Mouse (Mus musculus): ENCODE measurements around the gene Zcchc24. TPM values are rescaled to one million over a fixed set of nuclear protein-coding genes. Genes with fewer than 3 reads are reported as not detected.

Zcchc24 gene
- polyA plus RNA-seq, 1 experiment, result 12.4 TPM

GRCm38 (mm10) chr14:25780601-25781000 lies 11.8 kb upstream of the Zcchc24 start:
- no peaks in the 10 kb centered on the region for H3K36me3 ChIP-seq (ENCODE audit: control insufficient read depth, insufficient read depth, low read length)
- H3K27ac ChIP-seq (ENCODE audit: insufficient read depth, low read depth, low read length), result no peak overlapping the region
- 79% methylated on average over 11 of the region's 11 CpGs for WGBS
- no peak for DNase-seq
- H3K4me3 ChIP-seq (ENCODE audit: insufficient read depth, low read depth, low read length), result no peak overlapping the region
- TF ChIP-seq POLR2A (IDR thresholded peaks at IDR 0.05; ENCODE audit: low read depth, low read length) (no peak), CTCF (conservative IDR thresholded peaks at IDR 0.05; ENCODE audit: insufficient read depth, insufficient read length, low read depth, low read length) (no peak)
- H3K27me3 ChIP-seq (replicated peaks; ENCODE audit: control insufficient read depth, insufficient read depth, low read length), result no peaks in the 10 kb centered on the region
- no peaks in the 10 kb centered on the region for H3K4me1 ChIP-seq (ENCODE audit: control insufficient read depth, insufficient read depth, low read length)

GRCm38 (mm10) chr14:25776294-25776693 lies 7.5 kb upstream of the Zcchc24 start:
- Histone ChIP-seq H3K4me3 (ENCODE audit: insufficient read depth, low read depth, low read length) (no peak overlapping the region), H3K4me1 (ENCODE audit: control insufficient read depth, insufficient read depth, low read length) (no peaks in the 10 kb centered on the region), H3K27me3 (replicated peaks; ENCODE audit: control insufficient read depth, insufficient read depth, low read length) (no peaks in the 10 kb centered on the region), H3K36me3 (ENCODE audit: control insufficient read depth, insufficient read depth, low read length) (no peaks in the 10 kb centered on the region), H3K27ac (ENCODE audit: insufficient read depth, low read depth, low read length) (no peak overlapping the region)
- WGBS, result 84% methylated on average over 6 of the region's 6 CpGs
- TF ChIP-seq POLR2A (IDR thresholded peaks at IDR 0.05; ENCODE audit: low read depth, low read length), result no peak
- no peak for TF ChIP-seq CTCF (conservative IDR thresholded peaks at IDR 0.05; ENCODE audit: insufficient read depth, insufficient read length, low read depth, low read length)
- DNase-seq, result no peak

GRCm38 (mm10) chr14:25774100-25774499 lies 5.3 kb upstream of the Zcchc24 start:
- 46% methylated on average over 5 of the region's 5 CpGs for WGBS
- DNase-seq, result no peak
- H3K4me3 ChIP-seq (ENCODE audit: insufficient read depth, low read depth, low read length), result no peak overlapping the region
- H3K27me3 ChIP-seq (replicated peaks; ENCODE audit: control insufficient read depth, insufficient read depth, low read length), result no peaks in the 10 kb centered on the region
- no peak for TF ChIP-seq CTCF (conservative IDR thresholded peaks at IDR 0.05; ENCODE audit: insufficient read depth, insufficient read length, low read depth, low read length)
- no peak for TF ChIP-seq POLR2A (IDR thresholded peaks at IDR 0.05; ENCODE audit: low read depth, low read length)
- H3K4me1 ChIP-seq (ENCODE audit: control insufficient read depth, insufficient read depth, low read length), result no peaks in the 10 kb centered on the region
- H3K27ac ChIP-seq (ENCODE audit: insufficient read depth, low read depth, low read length), result no peak overlapping the region
- no peaks in the 10 kb centered on the region for H3K36me3 ChIP-seq (ENCODE audit: control insufficient read depth, insufficient read depth, low read length)

GRCm38 (mm10) chr14:25773039-25773438 lies 4.2 kb upstream of the Zcchc24 start:
- Histone ChIP-seq H3K27me3 (replicated peaks; ENCODE audit: control insufficient read depth, insufficient read depth, low read length) (no peaks in the 10 kb centered on the region), H3K27ac (ENCODE audit: insufficient read depth, low read depth, low read length) (no peak overlapping the region), H3K36me3 (ENCODE audit: control insufficient read depth, insufficient read depth, low read length) (no peaks in the 10 kb centered on the region), H3K4me1 (ENCODE audit: control insufficient read depth, insufficient read depth, low read length) (no peaks in the 10 kb centered on the region), H3K4me3 (ENCODE audit: insufficient read depth, low read depth, low read length) (no peak overlapping the region)
- DNase-seq, result no peak
- 60% methylated on average over 4 of the region's 4 CpGs for WGBS
- TF ChIP-seq CTCF (conservative IDR thresholded peaks at IDR 0.05; ENCODE audit: insufficient read depth, insufficient read length, low read depth, low read length) (no peak), POLR2A (IDR thresholded peaks at IDR 0.05; ENCODE audit: low read depth, low read length) (no peak)

GRCm38 (mm10) chr14:25769626-25770306 lies 927 bp upstream of the Zcchc24 start:
- WGBS, result 61% methylated on average over 8 of the region's 8 CpGs
- Histone ChIP-seq H3K27ac (ENCODE audit: insufficient read depth, low read depth, low read length) (no peak overlapping the region), H3K4me1 (ENCODE audit: control insufficient read depth, insufficient read depth, low read length) (no peaks in the 10 kb centered on the region)

GRCm38 (mm10) chr14:25768261-25768893 lies 462 bp downstream of the Zcchc24 start:
- 2% methylated on average over 50 of the region's 50 CpGs for WGBS
- Histone ChIP-seq H3K4me1 (ENCODE audit: control insufficient read depth, insufficient read depth, low read length) (no peaks in the 10 kb centered on the region), H3K4me3 (ENCODE audit: insufficient read depth, low read depth, low read length) (peak overlapping the region; percentile 77), H3K27ac (ENCODE audit: insufficient read depth, low read depth, low read length) (no peak overlapping the region), H3K27me3 (replicated peaks; ENCODE audit: control insufficient read depth, insufficient read depth, low read length) (no peaks in the 10 kb centered on the region), H3K36me3 (ENCODE audit: control insufficient read depth, insufficient read depth, low read length) (no peaks in the 10 kb centered on the region)
- peak; percentile 34 for DNase-seq
- no peak for TF ChIP-seq POLR2A (IDR thresholded peaks at IDR 0.05; ENCODE audit: low read depth, low read length)
- no peak for TF ChIP-seq CTCF (conservative IDR thresholded peaks at IDR 0.05; ENCODE audit: insufficient read depth, insufficient read length, low read depth, low read length)

More at GRCm38 (mm10) chr14:25769626-25770306, 927 bp upstream of the Zcchc24 start:
- Histone ChIP-seq H3K27me3 (replicated peaks; ENCODE audit: control insufficient read depth, insufficient read depth, low read length) (no peaks in the 10 kb centered on the region), H3K36me3 (ENCODE audit: control insufficient read depth, insufficient read depth, low read length) (no peaks in the 10 kb centered on the region), H3K4me3 (ENCODE audit: insufficient read depth, low read depth, low read length) (no peak overlapping the region)
- no peak for TF ChIP-seq CTCF (conservative IDR thresholded peaks at IDR 0.05; ENCODE audit: insufficient read depth, insufficient read length, low read depth, low read length)
- TF ChIP-seq POLR2A (IDR thresholded peaks at IDR 0.05; ENCODE audit: low read depth, low read length), result no peak
- DNase-seq, result no peak

GRCm38 (mm10) chr14:25767725-25768203 lies 1.1 kb downstream of the Zcchc24 start:
- 25% methylated on average over 6 of the region's 6 CpGs for WGBS
- Histone ChIP-seq H3K4me1 (ENCODE audit: control insufficient read depth, insufficient read depth, low read length) (no peaks in the 10 kb centered on the region), H3K36me3 (ENCODE audit: control insufficient read depth, insufficient read depth, low read length) (no peaks in the 10 kb centered on the region), H3K27ac (ENCODE audit: insufficient read depth, low read depth, low read length) (no peak overlapping the region), H3K4me3 (ENCODE audit: insufficient read depth, low read depth, low read length) (peak overlapping the region; percentile 77), H3K27me3 (replicated peaks; ENCODE audit: control insufficient read depth, insufficient read depth, low read length) (no peaks in the 10 kb centered on the region)
- TF ChIP-seq CTCF (conservative IDR thresholded peaks at IDR 0.05; ENCODE audit: insufficient read depth, insufficient read length, low read depth, low read length) (no peak), POLR2A (IDR thresholded peaks at IDR 0.05; ENCODE audit: low read depth, low read length) (no peak)
- DNase-seq, result peak; percentile 59

Measured in kidney, adult 2 months (tissue).